Mouse (Mus musculus): ENCODE results near the gene Tcf20.
A peak's percentile ranks its signal among the peaks of the same experiment; 100 is the strongest.

The Tcf20 gene

DNA sequence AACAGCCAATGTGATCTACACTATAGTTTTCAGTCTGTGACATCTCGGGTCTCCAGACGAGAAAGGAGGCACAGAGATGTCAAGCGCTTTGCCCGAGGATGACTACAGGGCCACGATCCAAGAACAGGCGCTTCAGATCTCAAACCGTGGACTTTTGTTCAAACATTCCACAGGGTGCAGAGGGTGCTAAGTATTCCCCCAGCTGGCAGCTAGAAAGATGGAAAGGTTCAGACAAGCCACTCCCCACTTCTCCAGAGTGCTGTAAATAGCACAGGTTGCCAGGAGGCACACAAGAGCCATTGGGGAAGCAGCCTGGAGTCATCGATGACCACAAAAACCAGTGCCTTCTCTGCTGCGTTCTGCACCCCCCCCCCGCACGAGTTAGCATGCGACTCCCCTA, 28.5 kb downstream of the Tcf20 start:
- DNase-seq (ENCODE audit: extremely low spot score), result no peak

DNA sequence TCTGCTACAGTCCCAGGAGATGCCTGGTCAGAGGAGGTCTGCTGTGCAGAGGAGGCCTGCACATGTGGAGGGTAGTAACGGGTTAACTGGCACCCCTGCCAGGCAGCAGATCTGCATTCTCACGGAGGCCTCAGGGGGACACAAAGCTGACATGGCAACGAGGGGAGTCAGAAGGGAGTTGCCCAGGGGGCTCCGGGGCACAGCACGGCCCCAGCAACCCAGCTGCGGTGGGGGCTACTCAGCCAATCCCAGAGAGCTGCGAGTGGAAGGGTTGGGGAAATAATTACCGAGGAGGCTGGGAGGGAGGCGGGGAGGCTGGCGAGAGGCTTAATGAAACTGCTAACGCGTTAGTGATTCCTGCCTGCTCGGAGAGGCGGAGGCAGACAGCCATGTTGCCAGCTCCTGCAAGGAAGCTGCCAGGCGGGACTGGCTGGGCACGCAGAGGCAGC, 29.4 kb downstream of the Tcf20 start:
- DNase-seq (ENCODE audit: extremely low spot score), result no peak

DNA sequence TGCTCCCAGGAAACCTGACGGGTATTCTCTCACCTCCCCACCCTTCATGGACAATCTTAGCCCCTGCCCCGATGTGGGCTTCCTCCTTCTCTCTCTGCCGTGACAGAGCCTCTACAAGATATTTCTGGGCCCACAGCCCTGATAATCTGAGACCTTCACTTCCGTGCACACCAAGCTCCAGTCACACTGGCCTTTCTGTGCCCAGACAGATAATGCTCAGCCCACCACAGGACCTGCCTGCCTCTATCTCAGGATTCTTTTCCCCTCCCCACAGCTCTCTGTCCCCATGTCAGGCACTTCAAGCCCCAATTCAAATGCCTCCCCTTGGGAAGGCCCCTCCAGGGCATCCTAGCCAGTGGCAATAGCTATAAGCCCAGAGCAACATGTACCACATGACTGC, 31.0 kb downstream of the Tcf20 start:
- no peak for DNase-seq (ENCODE audit: extremely low spot score)

DNA sequence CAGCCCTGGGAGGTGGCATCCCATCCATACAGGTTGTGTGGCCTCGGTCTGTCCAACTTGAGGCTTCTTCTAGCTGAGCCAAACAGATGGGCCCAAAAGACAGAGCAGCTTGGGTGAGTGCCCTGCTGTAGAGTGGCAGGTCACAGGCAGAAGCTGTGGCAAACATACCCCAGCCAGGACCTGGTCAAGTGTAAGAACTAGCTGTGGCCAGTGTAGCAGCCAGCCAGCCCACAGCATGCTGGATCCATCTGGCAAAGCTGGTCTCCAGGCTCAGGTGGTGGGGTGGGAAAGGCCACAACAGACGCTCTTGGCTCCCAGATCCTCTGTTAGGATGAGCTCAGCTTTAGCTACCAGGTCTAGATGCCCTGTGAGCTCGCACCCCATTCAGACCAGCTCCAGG, 31.4 kb downstream of the Tcf20 start:
- no peak for DNase-seq (ENCODE audit: extremely low spot score)

DNA sequence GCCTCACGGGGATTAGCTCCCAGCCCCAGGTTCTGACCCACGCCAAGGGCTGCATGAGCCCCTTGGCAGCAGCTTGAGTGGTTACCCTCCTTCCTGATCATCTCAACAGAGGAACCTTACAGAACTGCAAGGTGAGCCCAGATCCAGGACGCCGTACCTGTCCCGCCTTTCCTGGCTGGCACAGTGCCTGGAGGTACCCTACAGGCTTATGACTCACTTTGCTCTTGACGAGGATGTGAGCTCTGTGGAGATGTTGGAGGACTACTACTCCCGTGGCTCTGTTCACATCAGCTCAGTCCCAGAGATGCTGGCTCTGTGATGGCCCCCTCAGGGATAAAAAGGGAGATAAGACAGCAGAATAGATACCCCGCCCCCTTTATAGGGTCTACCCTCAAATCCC, 32.4 kb downstream of the Tcf20 start:
- no peak for DNase-seq (ENCODE audit: extremely low spot score)

DNA sequence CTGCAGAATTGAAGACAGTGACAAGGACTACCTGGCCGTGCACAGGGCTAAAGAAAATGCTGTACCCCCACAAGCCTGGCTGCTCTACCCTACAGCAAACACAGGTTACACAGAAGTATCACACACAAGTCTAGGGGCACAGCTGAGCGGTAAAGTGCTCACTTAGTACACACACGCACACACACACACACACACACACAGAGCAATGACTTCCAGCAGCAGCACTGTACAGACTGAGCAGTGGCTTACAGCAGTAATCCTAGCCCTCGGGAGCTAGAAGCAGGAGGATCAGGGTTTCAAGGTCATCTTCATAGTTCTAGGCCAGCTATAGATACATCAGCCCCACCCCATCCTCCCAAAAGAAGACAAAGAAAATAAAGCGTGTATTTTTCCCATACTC, 33.6 kb downstream of the Tcf20 start:
- DNase-seq (ENCODE audit: extremely low spot score), result no peak

DNA sequence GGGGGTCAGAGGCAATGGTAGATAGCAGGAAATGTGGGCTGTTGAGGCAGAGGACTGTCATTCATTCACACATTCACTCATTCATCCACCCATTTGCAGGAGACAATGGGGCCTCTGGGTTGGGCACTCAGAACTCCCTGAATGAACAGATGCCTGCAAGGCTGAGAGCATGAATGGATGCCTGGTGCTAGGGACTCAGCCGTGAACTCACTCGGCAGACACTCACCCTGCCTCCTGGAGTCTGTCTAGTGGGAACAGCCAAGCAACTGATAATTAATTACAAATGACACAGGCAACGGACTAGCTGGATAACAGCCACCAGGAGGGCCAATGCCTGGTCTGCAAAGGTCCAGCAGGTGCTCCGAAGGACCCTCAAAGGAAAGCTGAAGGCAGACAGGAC, 34.6 kb downstream of the Tcf20 start:
- DNase-seq (ENCODE audit: extremely low spot score), result no peak

DNA sequence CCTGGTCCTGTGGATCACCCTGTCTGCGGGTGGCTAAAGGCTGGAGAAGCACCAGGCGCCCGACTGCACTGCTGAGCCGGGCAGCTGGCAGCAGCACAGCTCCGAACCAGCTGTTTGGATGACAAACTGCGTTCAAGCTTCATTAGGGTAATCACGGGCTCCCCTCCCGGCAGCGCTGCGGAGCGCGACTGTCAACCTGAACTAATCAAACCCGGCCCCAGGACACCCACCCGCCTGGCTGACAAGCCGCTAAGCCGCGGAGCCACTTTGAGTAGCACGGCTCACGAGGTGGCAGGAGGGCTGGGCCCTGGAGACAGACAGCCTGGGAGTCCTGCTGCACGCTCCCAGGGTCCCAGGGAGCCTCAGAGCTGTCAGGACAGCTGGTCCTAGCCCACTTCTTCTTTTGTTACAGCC, 35.4 kb downstream of the Tcf20 start:
- DNase-seq (ENCODE audit: extremely low spot score), result peak; percentile 66

DNA sequence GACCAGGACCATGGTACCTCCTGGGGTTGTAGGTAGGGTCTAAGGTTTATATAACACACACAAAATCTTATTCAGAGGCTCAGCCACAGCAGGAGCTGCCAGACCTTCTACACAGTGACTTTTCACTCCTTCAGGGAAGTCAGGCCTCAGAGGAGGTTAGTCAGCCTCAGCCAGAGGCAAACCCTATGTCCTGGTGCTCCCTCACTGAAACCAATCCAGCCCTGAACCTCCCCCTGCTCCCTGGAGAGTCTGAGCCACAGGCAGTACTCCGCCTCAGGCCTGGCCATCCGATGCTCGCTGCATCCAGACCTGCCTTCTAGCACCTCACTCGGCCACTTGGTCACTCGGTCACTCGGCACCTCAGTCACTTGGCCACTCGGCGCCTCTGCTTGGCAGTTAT, 37.4 kb downstream of the Tcf20 start:
- DNase-seq (ENCODE audit: extremely low spot score), result no peak

DNA sequence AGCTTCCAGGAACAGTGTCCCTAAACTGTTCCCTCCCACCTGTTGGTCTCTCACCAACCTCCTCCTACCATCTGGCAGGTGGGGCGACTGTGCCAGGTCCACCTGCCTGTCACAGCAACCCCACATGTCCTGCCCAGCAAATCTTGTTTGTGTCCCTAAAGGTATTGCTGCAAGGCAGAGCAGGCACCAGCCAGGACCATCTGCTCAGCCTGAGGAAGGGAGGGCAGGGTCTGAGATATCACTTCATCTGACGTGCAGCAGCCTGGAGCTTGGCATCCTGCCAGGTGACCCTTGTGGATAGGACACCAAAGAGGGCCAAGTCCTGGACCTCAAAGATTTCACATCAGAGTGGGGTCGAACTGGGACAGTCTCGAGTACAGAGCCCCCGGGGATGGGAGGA, 40.2 kb downstream of the Tcf20 start:
- DNase-seq (ENCODE audit: extremely low spot score), result no peak

DNA sequence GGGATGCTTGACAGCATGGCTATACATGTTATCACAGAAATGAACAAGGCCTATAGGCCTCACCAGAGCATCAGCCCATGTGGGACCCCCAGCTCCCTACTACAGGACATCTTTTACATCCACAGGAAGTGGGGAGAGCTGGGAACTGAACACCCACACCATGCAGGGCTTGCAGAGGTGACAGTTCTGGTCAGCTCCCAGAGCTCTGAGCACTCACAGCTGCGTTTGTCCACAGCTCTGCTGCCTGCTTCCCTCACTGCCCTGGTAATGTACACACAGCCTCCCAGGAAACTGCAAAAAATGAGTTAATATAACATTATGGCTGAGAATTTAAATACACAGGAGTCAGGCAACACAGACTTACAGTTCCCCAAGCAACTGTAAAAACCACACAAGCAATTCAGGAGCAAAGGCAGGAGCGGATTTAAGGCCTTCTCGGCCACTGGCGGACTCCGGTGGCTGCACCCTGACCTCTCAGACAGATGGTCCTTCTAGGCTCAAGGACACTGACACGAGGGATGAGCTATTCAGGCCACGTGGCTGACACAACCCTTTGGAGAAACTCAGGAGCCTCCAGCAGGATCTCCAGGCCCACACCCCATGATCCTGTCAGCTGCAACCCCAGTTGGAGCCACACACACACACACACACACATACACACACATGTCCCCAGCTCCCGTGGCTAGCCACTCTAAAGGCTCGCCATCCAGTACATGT, 43.0 kb downstream of the Tcf20 start:
- DNase-seq (ENCODE audit: extremely low spot score), result no peak

DNA sequence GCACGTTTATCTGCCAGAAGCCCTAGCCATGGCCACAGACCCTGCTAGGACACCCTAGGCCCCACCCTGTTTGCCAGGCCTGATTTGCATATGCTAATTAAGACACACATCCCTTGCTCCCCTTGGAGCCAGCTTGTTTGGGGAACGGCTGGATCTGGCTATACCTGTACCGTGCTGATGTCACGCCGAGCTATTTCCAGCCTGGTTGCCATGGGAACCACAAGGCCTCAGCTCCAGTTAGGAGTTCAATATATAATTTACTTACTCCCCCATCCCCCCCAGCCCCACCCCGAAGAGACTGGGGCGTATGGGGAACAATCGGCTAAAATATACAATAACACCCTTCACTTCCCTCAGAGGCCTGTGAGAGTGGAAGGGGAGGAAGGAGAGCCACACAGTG, 45.9 kb downstream of the Tcf20 start:
- DNase-seq (ENCODE audit: extremely low spot score), result no peak

DNA sequence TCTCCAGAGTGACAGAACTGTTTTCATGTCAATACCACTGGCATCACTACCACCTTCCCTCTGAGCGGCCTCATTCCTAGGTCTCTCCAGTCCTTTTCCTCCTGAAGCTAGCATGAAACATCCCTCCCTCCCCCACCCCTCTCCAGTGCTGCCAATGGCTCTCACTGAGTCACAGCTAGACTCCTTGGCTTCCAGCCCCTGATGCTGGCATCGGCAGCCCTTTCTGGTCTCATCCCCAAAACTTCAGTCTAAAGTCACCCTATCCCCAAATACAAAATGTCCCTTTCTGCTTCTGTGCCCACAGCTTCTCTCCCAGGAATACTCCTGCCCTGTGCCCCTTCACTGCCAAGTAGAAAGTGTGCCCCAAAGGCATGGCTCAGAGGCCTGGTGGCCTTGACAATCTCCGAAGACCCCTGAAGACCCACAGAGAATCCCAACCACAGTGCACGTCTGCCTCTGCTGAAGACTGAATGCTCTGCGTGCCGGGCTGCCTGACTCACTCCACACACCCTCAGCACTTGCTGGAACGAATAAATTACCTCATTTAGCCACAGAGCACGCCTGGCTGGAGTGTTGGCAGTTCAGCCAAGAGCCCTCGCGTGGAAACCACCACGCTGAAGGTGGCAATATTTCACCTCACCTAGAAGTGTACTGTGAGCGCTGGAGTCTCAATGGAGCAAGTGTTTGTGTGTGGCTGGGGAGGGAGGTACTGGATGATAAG, 47.0 kb downstream of the Tcf20 start:
- DNase-seq (ENCODE audit: extremely low spot score), result no peak

DNA sequence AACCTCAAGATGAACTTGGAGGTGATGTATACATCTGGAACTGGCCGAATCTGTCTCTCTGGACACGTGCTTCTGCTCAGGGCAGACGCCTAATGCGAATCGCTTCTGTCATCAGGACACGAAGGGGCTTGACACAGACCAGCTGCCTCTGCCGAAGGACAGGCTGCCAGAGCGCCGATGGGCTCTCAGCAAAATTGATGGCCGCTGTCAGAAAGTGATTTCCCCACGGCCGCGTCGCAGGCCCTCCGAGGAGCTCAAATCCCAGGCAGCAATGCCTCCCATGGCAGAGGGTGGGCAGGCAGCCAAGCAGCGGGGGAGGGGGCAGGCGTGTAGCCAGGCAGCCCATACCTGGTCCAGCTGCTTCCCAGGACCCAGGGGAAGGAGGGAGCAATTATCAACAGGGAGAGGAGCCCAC, 49.5 kb downstream of the Tcf20 start:
- no peak for DNase-seq (ENCODE audit: extremely low spot score)

DNA sequence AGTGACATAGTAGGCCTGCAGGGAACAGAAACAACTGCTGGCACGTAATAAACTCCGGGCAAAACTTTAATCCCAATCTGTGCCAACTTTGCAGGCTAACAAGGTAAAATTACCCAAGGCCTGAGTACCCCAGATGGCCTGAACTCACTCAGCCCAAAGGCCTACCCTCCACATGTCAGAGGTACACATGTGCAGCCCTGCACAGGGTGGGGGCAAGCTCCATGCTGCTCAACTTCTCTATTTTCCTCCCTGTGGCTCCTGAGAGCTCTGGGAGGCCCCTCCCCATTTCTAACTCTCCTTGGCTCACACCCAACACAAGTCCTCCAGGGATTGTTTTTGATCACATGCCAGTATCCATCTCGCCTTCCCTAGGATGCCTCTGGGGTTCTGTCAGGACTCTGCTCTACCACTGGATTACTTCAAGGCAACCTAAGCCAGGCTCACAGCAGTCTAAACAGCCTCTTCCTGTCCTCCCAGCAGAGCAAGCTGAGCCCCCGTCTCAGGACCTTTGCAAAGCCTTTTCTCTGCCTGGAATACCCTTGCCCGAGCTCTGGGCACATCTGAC, 50.2 kb downstream of the Tcf20 start:
- DNase-seq (ENCODE audit: extremely low spot score), result no peak

DNA sequence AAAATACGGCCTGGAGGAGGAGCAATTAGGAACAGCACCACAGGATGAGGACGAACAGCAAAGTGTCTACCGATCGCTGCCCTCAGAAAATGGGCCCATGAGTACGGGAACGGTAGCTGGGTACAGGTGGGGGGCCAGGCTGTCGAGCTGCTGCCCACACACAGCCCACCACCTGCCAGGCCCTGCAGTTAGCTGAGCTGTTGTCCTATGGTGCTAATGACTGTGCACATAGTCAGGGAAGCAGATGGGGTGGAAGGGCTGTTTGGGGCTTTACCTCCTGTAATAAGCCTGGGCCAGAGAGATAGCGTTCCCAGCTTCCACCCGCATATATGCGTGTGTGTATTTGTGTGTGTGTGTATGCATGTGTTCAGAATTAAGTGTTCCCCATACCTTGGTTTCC, 52.7 kb downstream of the Tcf20 start:
- DNase-seq (ENCODE audit: extremely low spot score), result no peak

DNA sequence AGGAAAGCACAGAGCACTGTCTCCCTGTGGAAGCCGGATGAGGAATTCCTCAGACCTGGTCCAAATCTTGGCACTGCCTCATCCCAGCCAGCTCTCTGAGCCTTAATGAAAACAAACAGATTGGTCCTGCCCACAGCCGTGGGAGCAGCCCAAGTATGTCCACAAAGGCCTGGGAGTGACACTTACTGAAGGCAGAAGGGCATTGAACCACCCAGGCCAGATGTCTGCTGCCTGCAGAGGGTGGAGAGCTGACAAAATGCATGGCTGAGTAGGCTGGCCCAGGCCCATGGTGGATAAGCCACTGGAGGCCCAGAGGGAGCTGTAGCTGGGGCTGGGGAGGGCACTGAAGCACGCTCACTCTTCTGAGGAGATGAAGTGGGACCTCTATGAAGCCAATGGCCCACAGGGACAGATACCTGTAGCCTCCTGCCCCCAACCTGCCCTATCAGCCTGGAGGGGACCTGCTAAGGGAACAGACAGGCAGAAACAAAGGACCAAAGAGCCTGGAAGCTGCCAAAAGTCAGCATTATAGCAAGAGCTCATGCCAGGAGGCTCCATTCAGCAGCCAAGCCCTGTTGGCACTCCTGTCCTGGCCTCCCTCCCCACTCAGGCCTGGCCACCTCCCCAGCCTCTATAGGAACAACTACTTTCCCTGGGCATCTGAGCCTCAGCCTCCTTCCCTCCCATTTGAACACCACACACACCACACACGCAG, 54.6 kb downstream of the Tcf20 start:
- no peak for DNase-seq (ENCODE audit: extremely low spot score)

DNA sequence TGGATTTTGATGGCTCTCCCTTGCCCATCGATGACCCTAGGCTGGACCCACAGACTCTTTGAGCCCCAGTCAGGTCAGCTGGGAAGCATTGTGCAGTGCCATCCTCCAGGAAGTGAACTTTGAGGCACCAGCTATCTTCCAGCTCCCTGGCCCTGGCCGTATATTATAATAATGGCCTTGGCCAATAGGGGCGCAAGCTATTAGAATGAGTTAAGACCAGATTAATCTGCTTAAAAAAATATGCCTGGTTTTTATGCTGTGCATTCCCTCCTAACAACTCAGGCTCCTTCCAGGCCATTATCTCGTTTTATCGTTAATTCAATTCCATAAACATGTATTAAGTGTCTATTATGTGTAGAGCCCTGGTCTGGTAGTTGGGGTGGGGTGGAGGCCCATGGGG, 56.2 kb downstream of the Tcf20 start:
- DNase-seq (ENCODE audit: extremely low spot score), result no peak

DNA sequence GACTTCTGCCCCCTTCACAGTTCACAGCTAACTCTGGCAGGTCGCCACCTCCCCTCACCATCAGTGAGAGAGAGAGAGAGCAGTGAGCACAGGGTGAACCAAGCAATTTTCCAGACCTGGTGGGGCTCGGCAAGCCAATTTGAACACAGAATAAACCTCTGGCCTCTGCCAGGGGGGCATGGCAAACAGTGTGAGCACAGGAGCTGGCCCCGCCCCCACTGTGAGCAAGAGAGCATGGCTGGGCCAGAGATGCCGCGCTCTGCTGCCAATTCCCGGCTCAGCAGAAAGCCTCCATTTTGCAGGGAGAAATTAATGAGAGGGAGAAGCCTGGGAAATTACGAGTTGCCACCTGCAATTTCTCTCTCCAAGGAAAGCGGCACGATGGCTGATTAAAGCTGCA, 58.1 kb downstream of the Tcf20 start:
- no peak for DNase-seq (ENCODE audit: extremely low spot score)

DNA sequence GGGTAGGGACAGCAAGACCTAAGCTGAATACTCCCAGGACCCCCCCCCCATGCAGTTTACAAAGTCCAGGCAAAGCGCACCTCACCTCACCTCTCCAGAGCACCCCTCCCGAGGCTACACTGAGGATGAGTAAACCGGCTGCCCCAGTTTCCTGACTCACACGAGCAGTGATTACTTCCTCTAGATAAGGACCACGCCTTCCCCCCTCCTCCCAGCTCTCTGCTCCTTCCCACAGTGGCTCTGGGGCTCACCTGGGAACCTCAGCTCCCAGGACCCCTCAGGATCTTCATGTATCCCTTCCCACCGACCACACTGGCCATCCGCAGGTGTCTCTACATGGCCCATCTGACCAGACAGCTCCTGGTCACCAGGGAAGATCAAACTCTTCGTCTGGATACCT, 58.8 kb downstream of the Tcf20 start:
- DNase-seq (ENCODE audit: extremely low spot score), result no peak

DNA sequence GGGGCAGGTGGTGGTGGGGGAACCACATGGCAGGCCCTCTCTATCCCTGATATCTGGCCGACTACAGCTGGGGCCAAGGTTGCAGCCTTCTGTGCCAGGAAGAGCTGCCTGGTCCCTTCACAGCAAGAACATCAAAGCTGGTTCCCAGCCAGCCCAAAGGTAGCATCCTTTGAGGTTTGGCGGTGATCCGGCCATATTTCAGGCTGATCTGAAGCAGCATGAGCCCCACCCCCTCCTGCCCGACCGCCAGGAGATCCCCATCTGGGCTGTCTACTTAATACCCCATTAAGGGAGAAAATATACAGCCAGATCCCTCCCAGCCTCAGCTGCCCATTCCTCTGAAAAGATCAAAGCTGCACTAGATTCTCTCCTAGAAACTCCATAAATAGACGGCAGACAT, 59.6 kb downstream of the Tcf20 start:
- no peak for DNase-seq (ENCODE audit: extremely low spot score)

DNA sequence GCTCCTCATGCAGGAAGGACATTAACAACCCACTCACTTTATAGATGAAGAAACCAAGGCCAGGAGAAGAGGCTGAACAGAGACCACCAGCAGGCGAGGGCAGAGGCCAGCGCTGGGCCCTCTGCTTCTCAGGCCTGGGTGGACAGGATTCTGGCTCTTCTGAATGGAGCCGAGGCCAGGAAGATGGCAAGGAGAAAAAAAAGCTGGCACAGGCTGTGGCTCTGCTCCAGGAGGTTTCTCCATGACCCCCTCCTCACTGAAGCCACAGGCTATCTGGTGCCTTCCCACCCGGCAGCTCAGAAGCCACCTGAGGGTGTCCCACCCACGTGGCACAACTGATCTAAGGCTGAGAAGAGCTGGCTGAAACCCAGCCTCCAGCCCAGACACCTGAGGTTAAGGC, 60.6 kb downstream of the Tcf20 start:
- no peak for DNase-seq (ENCODE audit: extremely low spot score)
